Mouse (Mus musculus): ENCODE results near the gene Pram1. TPM values are rescaled to one million over a fixed set of nuclear protein-coding genes. Genes with fewer than 3 reads are reported as not detected.

Pram1 gene
- total RNA-seq (2012; rRNA removed), result 0.12 TPM in 1 of 2 replicates, not detected in the other
- 1 to 10 TPM in 1 of 2 experiments, not detected in 1; 1.6 TPM for polyA plus RNA-seq (2012; ENCODE audit: insufficient read depth in 1 of 2, insufficient read length in 2 of 2, low read depth in 1 of 2, low replicate concordance in 2 of 2, missing spikeins in 1 of 2)

DNA sequence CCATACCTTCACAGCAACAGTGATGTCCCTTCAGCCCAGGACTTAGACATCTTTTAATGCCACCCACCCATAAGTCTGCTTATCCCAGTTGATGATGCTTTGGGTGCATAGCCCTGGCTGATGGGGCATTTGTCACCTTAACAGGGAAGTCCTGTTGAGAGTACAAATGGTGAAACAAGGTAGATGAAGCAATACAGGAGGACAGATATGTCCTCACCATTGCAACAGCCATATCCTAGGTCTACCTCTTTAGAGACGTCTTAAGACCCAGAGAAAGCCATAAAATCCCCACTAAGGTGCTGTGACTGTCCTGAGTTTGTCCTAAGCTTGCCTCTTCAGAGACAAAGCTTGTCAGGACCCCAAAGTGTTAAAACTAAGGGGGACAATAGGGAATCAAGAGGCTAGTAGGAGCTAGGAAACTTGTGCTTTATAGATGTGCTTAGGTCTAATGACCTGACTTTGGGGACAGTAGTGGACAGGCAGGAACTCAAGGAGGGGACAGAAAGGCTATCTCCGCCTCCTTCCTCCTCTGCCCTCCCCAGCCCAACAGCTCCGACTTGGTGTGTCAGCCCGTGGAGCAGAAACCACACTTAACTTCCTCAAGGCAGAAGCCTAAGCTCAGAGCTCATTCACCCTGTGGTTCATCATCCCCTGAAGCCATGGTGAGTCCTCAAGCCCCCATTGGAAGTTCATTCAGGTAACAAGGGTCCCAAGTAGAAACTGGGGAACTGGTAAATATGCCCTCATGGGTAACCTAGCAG lies at the start of gene Pram1:
TSS of gene Pram1 (plus strand) at position 541 of the 761 bp plus-strand sequence.
- Histone ChIP-seq H3K9ac (ENCODE audit: control insufficient read depth, low read depth, low read length, poor library complexity, severe bottlenecking) (no peak within 1 kb of the TSS), H3K36me3 (ENCODE audit: control insufficient read depth in 1 of 2, insufficient read depth in 2 of 2, low read length in 2 of 2) (peaks cover 0 to 4% of the 10 kb centered on the region in 2 experiments; a peak in 2 of 4 replicates), H3K27me3 (ENCODE audit: control insufficient read depth in 1 of 2, insufficient read depth in 2 of 2, low read length in 2 of 2) (no peaks in the 10 kb centered on the region), H3K27ac (ENCODE audit: control insufficient read depth, low read depth, low read length) (no peak within 1 kb of the TSS), H3K9me3 (replicated peaks; ENCODE audit: insufficient read depth, low read length) (no peaks in the 10 kb centered on the region), H3K79me2 (ENCODE audit: control insufficient read depth, insufficient read depth, low read length, poor library complexity) (no peaks in the 10 kb centered on the region), H3K4me1 (ENCODE audit: control insufficient read depth in 1 of 2, insufficient read depth in 2 of 2, low read length in 2 of 2) (peaks cover 6 to 7% of the 10 kb centered on the region in 2 experiments; a peak in 3 of 4 replicates), H3K4me3 (ENCODE audit: control insufficient read depth in 1 of 2, insufficient read depth in 1 of 2, low read depth in 2 of 2, low read length in 2 of 2) (no peak within 1 kb of the TSS)
- DNase-seq (ENCODE audit: low read depth, low spot score), result no peak
- TF ChIP-seq ZC3H11A (IDR thresholded peaks at IDR 0.05; ENCODE audit: low read depth, low read length), result no peak
- TF ChIP-seq POLR2AphosphoS2 (IDR thresholded peaks at IDR 0.05; ENCODE audit: low read length), result no peak
- TF ChIP-seq CHD2 (IDR thresholded peaks at IDR 0.05; ENCODE audit: low read length), result no peak
- no peak for TF ChIP-seq MYC (IDR thresholded peaks at IDR 0.05; ENCODE audit: low read depth, low read length)
- TF ChIP-seq USF1 (IDR thresholded peaks at IDR 0.05; ENCODE audit: low read depth, low read length), result no peak
- TF ChIP-seq CHD1 (IDR thresholded peaks at IDR 0.05; ENCODE audit: low read depth, low read length), result no peak
- TF ChIP-seq UBTF (IDR thresholded peaks at IDR 0.05; ENCODE audit: borderline replicate concordance, insufficient read depth, low read depth, low read length), result no peak

DNA sequence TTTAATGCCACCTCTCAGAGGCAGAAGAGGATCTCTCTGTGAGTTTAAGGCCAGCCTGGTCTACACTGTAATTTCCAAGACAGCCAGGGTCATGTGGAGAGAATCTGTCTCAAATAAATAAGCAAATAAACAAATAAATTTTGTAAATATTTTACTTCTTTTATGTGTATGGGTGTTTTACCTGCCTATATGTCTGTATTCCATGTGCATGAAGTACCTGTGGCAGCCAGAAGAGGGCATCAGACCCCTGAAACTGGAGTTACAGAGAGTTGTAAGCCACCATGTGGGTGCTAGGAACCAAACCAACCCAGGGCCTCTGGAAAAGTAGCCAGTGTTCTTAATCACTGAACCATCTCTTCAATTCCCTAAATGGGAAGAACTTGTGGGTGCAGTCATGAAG lies 40.6 kb upstream of the Pram1 start:
- no peak overlapping the region for H3K9ac ChIP-seq (ENCODE audit: control insufficient read depth, low read depth, low read length, poor library complexity, severe bottlenecking)
- no peak overlapping the region for H3K27ac ChIP-seq (ENCODE audit: control insufficient read depth, low read depth, low read length)
- H3K4me3 ChIP-seq (ENCODE audit: control insufficient read depth in 1 of 2, insufficient read depth in 1 of 2, low read depth in 2 of 2, low read length in 2 of 2), result no peak overlapping the region
- H3K27me3 ChIP-seq (ENCODE audit: control insufficient read depth in 1 of 2, insufficient read depth in 2 of 2, low read length in 2 of 2), result no peaks in the 10 kb centered on the region
- H3K79me2 ChIP-seq (ENCODE audit: control insufficient read depth, insufficient read depth, low read length, poor library complexity), result no peaks in the 10 kb centered on the region
- H3K36me3 ChIP-seq (ENCODE audit: control insufficient read depth in 1 of 2, insufficient read depth in 2 of 2, low read length in 2 of 2), result no peaks in the 10 kb centered on the region
- H3K4me1 ChIP-seq (ENCODE audit: control insufficient read depth in 1 of 2, insufficient read depth in 2 of 2, low read length in 2 of 2), result no peaks in the 10 kb centered on the region
- peak; percentile 38 for DNase-seq (ENCODE audit: low read depth, low spot score)
- no peaks in the 10 kb centered on the region for H3K9me3 ChIP-seq (replicated peaks; ENCODE audit: insufficient read depth, low read length)
- TF ChIP-seq ZC3H11A (IDR thresholded peaks at IDR 0.05; ENCODE audit: low read depth, low read length), result peak; percentile 51
- TF ChIP-seq CTCF (IDR thresholded peaks at IDR 0.05 in 2 of 3, conservative IDR thresholded peaks at IDR 0.05 in 1 of 3; ENCODE audit: control insufficient read depth in 1 of 3, insufficient read depth in 1 of 3, low read depth in 2 of 3, low read length in 3 of 3, poor library complexity in 1 of 3, severe bottlenecking in 1 of 3), result peak; percentile 23 to 45 (median 39); a peak in 4 of 6 replicates
- no peak for TF ChIP-seq MXI1 (IDR thresholded peaks at IDR 0.05; ENCODE audit: low read depth, low read length)
- TF ChIP-seq SMC3 (IDR thresholded peaks at IDR 0.05; ENCODE audit: low read depth, low read length), result peak; percentile 60
- TF ChIP-seq RAD21 (IDR thresholded peaks at IDR 0.05; ENCODE audit: low read depth, low read length), result peak; percentile 51

DNA sequence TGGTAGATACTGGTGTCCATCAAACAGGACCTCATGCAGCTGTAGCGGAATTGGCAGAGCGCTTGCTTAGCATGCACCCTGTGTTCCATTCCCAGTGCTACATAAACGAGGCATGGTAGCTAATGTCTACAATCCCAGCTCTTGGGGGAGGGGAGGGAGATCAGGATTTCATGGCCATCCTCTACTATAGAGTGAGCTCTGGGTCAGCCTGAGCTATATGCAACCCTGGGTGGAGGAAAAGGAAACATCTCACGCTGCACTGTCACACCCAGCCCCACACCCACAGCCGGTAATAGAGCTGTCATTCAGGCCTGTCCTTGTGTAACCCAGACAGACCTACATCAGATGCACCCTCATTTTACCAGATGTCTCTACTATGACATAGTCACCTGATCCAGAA lies 39.4 kb upstream of the Pram1 start:
- H3K9me3 ChIP-seq (replicated peaks; ENCODE audit: insufficient read depth, low read length), result no peaks in the 10 kb centered on the region
- no peaks in the 10 kb centered on the region for H3K4me1 ChIP-seq (ENCODE audit: control insufficient read depth in 1 of 2, insufficient read depth in 2 of 2, low read length in 2 of 2)
- no peaks in the 10 kb centered on the region for H3K79me2 ChIP-seq (ENCODE audit: control insufficient read depth, insufficient read depth, low read length, poor library complexity)
- no peak for DNase-seq (ENCODE audit: low read depth, low spot score)
- H3K27me3 ChIP-seq (ENCODE audit: control insufficient read depth in 1 of 2, insufficient read depth in 2 of 2, low read length in 2 of 2), result no peaks in the 10 kb centered on the region
- TF ChIP-seq ZMIZ1 (IDR thresholded peaks at IDR 0.05; ENCODE audit: low read depth, low read length), result no peak
- TF ChIP-seq MEF2A (IDR thresholded peaks at IDR 0.05; ENCODE audit: extremely low read depth, insufficient replicate concordance, low read depth, low read length, poor library complexity, severe bottlenecking), result no peak
- no peak for TF ChIP-seq CTCF (IDR thresholded peaks at IDR 0.05 in 2 of 3, conservative IDR thresholded peaks at IDR 0.05 in 1 of 3; ENCODE audit: control insufficient read depth in 1 of 3, insufficient read depth in 1 of 3, low read depth in 2 of 3, low read length in 3 of 3, poor library complexity in 1 of 3, severe bottlenecking in 1 of 3)
- no peak for TF ChIP-seq ZC3H11A (IDR thresholded peaks at IDR 0.05; ENCODE audit: low read depth, low read length)
- no peak for TF ChIP-seq E2F4 (IDR thresholded peaks at IDR 0.05; ENCODE audit: borderline replicate concordance, low read depth, low read length)
- no peak for TF ChIP-seq MYB (IDR thresholded peaks at IDR 0.05; ENCODE audit: low read depth, low read length)
- no peak for TF ChIP-seq ETS1 (IDR thresholded peaks at IDR 0.05; ENCODE audit: low read depth, low read length)
- H3K9ac ChIP-seq (ENCODE audit: control insufficient read depth, low read depth, low read length, poor library complexity, severe bottlenecking), result no peak overlapping the region
- H3K4me3 ChIP-seq (ENCODE audit: control insufficient read depth in 1 of 2, insufficient read depth in 1 of 2, low read depth in 2 of 2, low read length in 2 of 2), result no peak overlapping the region
- no peaks in the 10 kb centered on the region for H3K36me3 ChIP-seq (ENCODE audit: control insufficient read depth in 1 of 2, insufficient read depth in 2 of 2, low read length in 2 of 2)
- no peak overlapping the region for H3K27ac ChIP-seq (ENCODE audit: control insufficient read depth, low read depth, low read length)
